ENCODE assay signal across 8 mouse cellular contexts in the genomic region with DNA sequence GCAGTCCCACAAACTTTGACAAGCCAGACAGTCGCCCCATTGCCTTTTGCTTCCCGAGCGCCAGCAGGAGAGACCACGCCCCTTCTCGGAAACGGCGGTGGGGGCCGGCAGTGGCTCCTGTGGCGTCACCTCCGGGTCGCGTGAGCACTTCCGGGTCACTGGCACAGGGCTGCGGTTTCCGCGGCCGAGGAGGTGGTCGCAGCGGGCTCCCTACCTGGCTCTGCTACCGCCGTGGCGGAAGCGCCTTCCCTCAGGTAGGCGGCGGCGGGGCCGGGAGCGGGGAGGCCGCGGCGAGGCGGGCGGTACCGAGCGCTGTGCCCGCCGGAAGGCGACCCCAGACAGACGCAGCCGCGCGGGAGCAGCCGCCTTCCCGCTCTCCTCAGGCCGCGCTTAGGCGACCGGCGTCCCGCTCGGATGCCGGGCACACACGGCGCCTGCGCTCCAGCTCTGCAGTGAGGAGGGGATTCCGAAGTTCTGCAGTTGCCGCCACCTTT. TPM values are rescaled to one million over a fixed set of nuclear protein-coding genes. Genes with fewer than 3 reads are reported as not detected.
DNase-seq lines count a peak whose midpoint lies in the region; ATAC-seq and TF ChIP-seq lines count a peak whose summit lies in the region.

A gene (plus strand): TSS at position 143 of the 494 bp plus-strand sequence.

- H3K9me3 ChIP-seq in heart, embryonic 11.5 days (replicated peaks; ENCODE audit: control insufficient read depth, low read length), result no peaks in the 10 kb centered on the region
- H3K9me3 ChIP-seq in kidney, embryonic 16.5 days (ENCODE audit: low read length), result no peaks in the 10 kb centered on the region

- TF ChIP-seq CTCF in liver, adult 2 months (IDR thresholded peaks at IDR 0.05; ENCODE audit: low read depth, low read length), result no peak

- H3K36me3 ChIP-seq in heart, embryonic 11.5 days (ENCODE audit: control insufficient read depth, insufficient read depth, low read length), result 0 out of 2 replicates have a peak, but pooled peaks cover 6% of the 10 kb centered on the region
- peaks cover 18% of the 10 kb centered on the region for H3K36me3 ChIP-seq in kidney, embryonic 16.5 days (ENCODE audit: insufficient read depth, low read length)
- H3K36me3 ChIP-seq in liver, adult 2 months (ENCODE audit: control insufficient read depth, insufficient read depth, low read length), result peaks cover 30% of the 10 kb centered on the region
- H3K36me3 ChIP-seq in myocyte (ENCODE audit: control insufficient read depth, insufficient read depth), result peaks cover 44% of the 10 kb centered on the region
- peaks cover 2% of the 10 kb centered on the region; the same call in 1 of the 2 replicates for H3K36me3 ChIP-seq in splenic B cell, adult 2 months (ENCODE audit: control insufficient read depth, insufficient read depth, low read length, poor library complexity, severe bottlenecking)

- peak; percentile 86; the same call in 1 of the 2 replicates for TF ChIP-seq POLR2A in liver, adult 2 months (IDR thresholded peaks at IDR 0.05; ENCODE audit: extremely low read depth, insufficient read depth, low read length)
- peak; percentile 70 for TF ChIP-seq POLR2A in myocyte (IDR thresholded peaks at IDR 0.05; ENCODE audit: insufficient read length, low read depth)

- H3K27ac ChIP-seq in heart, embryonic 11.5 days (ENCODE audit: low read depth, low read length), result peak within 1 kb of the TSS; percentile 88
- H3K27ac ChIP-seq in kidney, embryonic 16.5 days (ENCODE audit: low read length), result peak within 1 kb of the TSS; percentile 89
- H3K27ac ChIP-seq in liver, adult 2 months (replicated peaks; ENCODE audit: insufficient read depth, low read depth, low read length), result peak within 1 kb of the TSS; percentile 96

- H3K4me2 ChIP-seq in heart, embryonic 11.5 days, result peak within 1 kb of the TSS; percentile 85
- peak within 1 kb of the TSS; percentile 68 for H3K4me2 ChIP-seq in kidney, embryonic 16.5 days (replicated peaks; ENCODE audit: low read depth, low read length)
- peak within 1 kb of the TSS; percentile 95 for H3K4me2 ChIP-seq in myocyte (ENCODE audit: low read depth)

- under 1% methylated on average over 47 of the region's 57 CpGs for WGBS in heart, embryonic 11.5 days (ENCODE audit: insufficient replicate concordance)
- whole genome bisulfite sequencing in kidney, embryonic 16.5 days, result under 1% methylated on average over 54 of the region's 57 CpGs
- under 1% methylated on average over 50 of the region's 57 CpGs for WGBS in liver, adult 2 months

- ATAC-seq in erythroblast, adult 5-6 weeks (replicated peaks; ENCODE audit: low FRiP score, poor library complexity, severe bottlenecking), result peak; percentile 100
- ATAC-seq in heart, embryonic 11.5 days (replicated peaks; ENCODE audit: insufficient number of reproducible peaks, low FRiP score, low TSS enrichment), result peak; percentile 89
- peak; percentile 97 for ATAC-seq in kidney, embryonic 16.5 days (ENCODE audit: low FRiP score, low TSS enrichment)

- peaks cover 13% of the 10 kb centered on the region for H3K79me2 ChIP-seq in liver, adult 2 months (ENCODE audit: control insufficient read depth, insufficient read depth, low read length)
- H3K79me2 ChIP-seq in myocyte (ENCODE audit: control insufficient read depth, insufficient read depth), result peaks cover 32% of the 10 kb centered on the region

- peak; percentile 95 for DNase-seq in A20 (ENCODE audit: low read depth, low spot score)
- DNase-seq in brain, adult 2 months (ENCODE audit: low read depth, low spot score), result peak; percentile 95
- DNase-seq in liver, adult 2 months (ENCODE audit: extremely low read depth, low read depth, low spot score), result peak; percentile 75
- peak; percentile 90 for DNase-seq in splenic B cell, adult 2 months (ENCODE audit: low read depth, low spot score)

- peaks cover 10% of the 10 kb centered on the region for H3K4me1 ChIP-seq in heart, embryonic 11.5 days (ENCODE audit: control insufficient read depth, insufficient read depth, low read length)
- H3K4me1 ChIP-seq in kidney, embryonic 16.5 days (ENCODE audit: insufficient read depth, low read length), result peaks cover 16% of the 10 kb centered on the region
- H3K4me1 ChIP-seq in liver, adult 2 months (ENCODE audit: control insufficient read depth, insufficient read depth, low read length), result peaks cover 28% of the 10 kb centered on the region

- H3K27me3 ChIP-seq in heart, embryonic 11.5 days (ENCODE audit: control insufficient read depth, insufficient read depth, low read length), result no peaks in the 10 kb centered on the region
- no peaks in the 10 kb centered on the region for H3K27me3 ChIP-seq in kidney, embryonic 16.5 days (ENCODE audit: insufficient read depth, low read length)
- H3K27me3 ChIP-seq in liver, adult 2 months (ENCODE audit: control insufficient read depth, insufficient read depth, low read length), result no peaks in the 10 kb centered on the region
- no peaks in the 10 kb centered on the region for H3K27me3 ChIP-seq in myocyte (ENCODE audit: control insufficient read depth, insufficient read depth, insufficient read length)
- no peaks in the 10 kb centered on the region; the same call in 1 of the 2 replicates for H3K27me3 ChIP-seq in splenic B cell, adult 2 months (ENCODE audit: control insufficient read depth, insufficient read depth, low read length, poor library complexity, severe bottlenecking)

- H3K4me3 ChIP-seq in heart, embryonic 11.5 days (ENCODE audit: low read depth, low read length), result peak within 1 kb of the TSS; percentile 79
- peak within 1 kb of the TSS; percentile 77 for H3K4me3 ChIP-seq in kidney, embryonic 16.5 days (ENCODE audit: low read length)
- H3K4me3 ChIP-seq in liver, adult 2 months (ENCODE audit: insufficient read depth, low read depth, low read length), result peak within 1 kb of the TSS; percentile 75
- H3K4me3 ChIP-seq in myocyte, result peak within 1 kb of the TSS; percentile 67

- peak within 1 kb of the TSS; percentile 91 for H3K9ac ChIP-seq in heart, embryonic 11.5 days (ENCODE audit: low read depth, low read length)
- H3K9ac ChIP-seq in kidney, embryonic 16.5 days (replicated peaks; ENCODE audit: low read length), result peak within 1 kb of the TSS; percentile 84
- H3K9ac ChIP-seq in liver, adult 2 months (ENCODE audit: low read depth, low read length), result peak within 1 kb of the TSS; percentile 100

- peak within 1 kb of the TSS; percentile 55 for H3ac ChIP-seq in myocyte (ENCODE audit: control insufficient read depth, insufficient read length)

TF ChIP-seq in myocyte, 11 proteins besides CTCF, POLR2A, EP300 and RAD21:
- TF ChIP-seq MYOD1 (IDR thresholded peaks at IDR 0.05; ENCODE audit: control insufficient read depth in 1 of 3, insufficient read length in 2 of 3, low read depth in 2 of 3) (peak in 1 of 3 experiments; percentile 26), TCF3 (IDR thresholded peaks at IDR 0.05; ENCODE audit: insufficient read length, low read depth) (no peak), POLR2AphosphoS2 (IDR thresholded peaks at IDR 0.05; ENCODE audit: insufficient read length, low read depth) (peak; percentile 98), MYOG (IDR thresholded peaks at IDR 0.05; ENCODE audit: control insufficient read depth in 1 of 3, insufficient read depth in 1 of 3, insufficient read length in 2 of 3, low read depth in 2 of 3) (peak in 1 of 3 experiments; percentile 0)

RNA-seq across cellular contexts. Expression of the gene that starts here (rescaled TPM):
- total RNA-seq in erythroblast, adult 5-6 weeks (2015; ENCODE audit: low replicate concordance), result 13.8 and 41.4 TPM in 2 replicates
- 28.5 and 58.0 TPM in 2 replicates for total RNA-seq in erythroblast, adult 5-6 weeks (2017; ENCODE audit: low replicate concordance)
- 160 and 172 TPM in 2 replicates for polyA plus RNA-seq in heart, embryonic 11.5 days (2014; fragmentation: Nextera tagmentation; extraction: Ambion mirVana)
- polyA plus RNA-seq in kidney, embryonic 16.5 days (2015; fragmentation: Nextera tagmentation; extraction: Ambion mirVana), result 174 and 181 TPM in 2 replicates
- 56.2 and 59.4 TPM in 2 replicates for total RNA-seq in liver, adult 2 months (2014; rRNA removed)
- 11.9 and 13.4 TPM in 2 replicates for polyA plus RNA-seq in liver, adult 2 months (2012; rRNA removed)
- polyA plus RNA-seq in myocyte (2012; fragmentation: generic; extraction: Trizol), result 71.1 TPM

Comparison
In these comparisons a context has a peak if more than half of its experiments do, and no peak if none do; other contexts are left out.
1. Peak in every context shown above with its lines: DNase-seq, ATAC-seq, H3K4me3 ChIP-seq and H3K27ac ChIP-seq.